Mouse (Mus musculus) lung, postnatal 0 days (tissue): ENCODE results near the gene Zfp618.

ENCODE experiments used
- CTCF ChIP-seq: IDR thresholded peaks from 2 replicates; pipeline ENCODE4 v1.5.1; 2016; ENCODE audit warnings: antibody characterized with exemption, mild to moderate bottlenecking
- EP300 ChIP-seq: IDR thresholded peaks from 2 replicates; pipeline ENCODE4 v1.6.1; 2016; ENCODE audit warnings: antibody characterized with exemption, mild to moderate bottlenecking, control low read depth

DNA sequence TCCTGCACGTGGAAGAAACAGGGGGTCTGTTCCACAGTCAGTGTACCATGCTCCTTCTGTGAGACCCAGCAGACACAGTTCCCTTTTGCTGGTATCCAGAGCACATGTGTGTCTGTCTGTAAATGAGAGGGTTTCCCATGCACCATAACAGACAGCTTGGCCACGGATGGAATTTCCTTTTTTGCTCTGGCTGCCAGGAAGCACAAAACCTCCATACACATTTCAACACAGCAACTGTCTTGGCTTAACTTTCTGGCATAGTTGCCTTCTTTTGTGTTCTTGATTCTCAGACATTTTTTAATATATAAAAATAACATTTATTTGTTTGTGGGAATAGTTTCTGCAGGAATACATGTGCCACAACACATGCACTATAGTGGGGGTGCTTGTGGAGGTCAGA is 190.2 kb downstream of the Zfp618 start:
- TF ChIP-seq CTCF, result no peak
- TF ChIP-seq EP300, result no peak
